Mouse (Mus musculus): ENCODE measurements around the gene Rnf19b. TPM values are rescaled to one million over a fixed set of nuclear protein-coding genes. Genes with fewer than 3 reads are reported as not detected.

Rnf19b gene
- polyA plus RNA-seq, 1 experiment from 2014 or later, result 15.6 TPM

- no peak overlapping the region for H3K4me3 ChIP-seq (replicated peaks)
- WGBS, result 49% methylated on average over 5 of the region's 5 CpGs
Observed at GRCm38 (mm10) chr4:129087850-129088249, 29.8 kb downstream of the Rnf19b start.

GRCm38 (mm10) chr4:129095276-129095675 lies 37.2 kb downstream of the Rnf19b start:
- H3K27ac ChIP-seq, result no peak overlapping the region
- no peak for ATAC-seq (ENCODE audit: low FRiP score)
- no peaks in the 10 kb centered on the region for H3K4me1 ChIP-seq
- no peaks in the 10 kb centered on the region for H3K36me3 ChIP-seq (replicated peaks)
- WGBS, result 33% methylated on average over 15 of the region's 15 CpGs
- no peak overlapping the region for H3K9ac ChIP-seq
- H3K4me2 ChIP-seq, result no peak overlapping the region
- peaks cover 11% of the 10 kb centered on the region; the same call in 1 of the 2 replicates for H3K27me3 ChIP-seq
- no peak overlapping the region for H3K4me3 ChIP-seq (replicated peaks)
- H3K9me3 ChIP-seq, result 0 out of 2 replicates have a peak, but pooled peaks cover 3% of the 10 kb centered on the region

More at GRCm38 (mm10) chr4:129087850-129088249, 29.8 kb downstream of the Rnf19b start:
- Histone ChIP-seq H3K9ac (no peak overlapping the region), H3K4me1 (no peaks in the 10 kb centered on the region), H3K27ac (no peak overlapping the region), H3K27me3 (no peaks in the 10 kb centered on the region), H3K4me2 (no peak overlapping the region), H3K9me3 (no peaks in the 10 kb centered on the region), H3K36me3 (replicated peaks) (peaks cover 20% of the 10 kb centered on the region)
- ATAC-seq (ENCODE audit: low FRiP score), result no peak

DNA sequence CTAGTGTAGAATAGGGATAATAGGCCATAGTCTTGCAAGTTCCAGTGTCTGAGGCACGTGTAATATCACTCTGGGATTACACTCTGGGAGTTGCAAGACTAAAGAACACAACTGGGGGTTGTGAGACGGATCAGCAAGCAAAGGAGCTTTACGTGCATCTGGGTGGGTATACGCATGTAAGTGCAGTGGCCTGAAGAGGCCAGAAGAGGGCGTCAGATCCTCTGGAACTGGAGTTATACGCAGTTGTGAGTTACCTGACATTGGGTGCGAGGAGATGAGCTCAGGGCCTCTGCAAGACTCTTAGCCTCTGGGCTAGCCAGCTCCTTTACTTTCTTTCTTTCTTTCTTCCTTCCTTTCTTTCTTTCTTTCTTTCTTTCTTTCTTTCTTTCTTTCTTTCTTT lies 38.9 kb downstream of the Rnf19b start:
- no peak for ATAC-seq (ENCODE audit: low FRiP score)
- Histone ChIP-seq H3K36me3 (replicated peaks) (no peaks in the 10 kb centered on the region), H3K4me2 (no peak overlapping the region), H3K4me1 (no peaks in the 10 kb centered on the region), H3K27me3 (peaks cover 11% of the 10 kb centered on the region), H3K9ac (no peak overlapping the region), H3K9me3 (0 out of 2 replicates have a peak, but pooled peaks cover 3% of the 10 kb centered on the region), H3K4me3 (replicated peaks) (no peak overlapping the region), H3K27ac (no peak overlapping the region)
- 78% methylated on average over 7 of the region's 7 CpGs for WGBS

GRCm38 (mm10) chr4:129102133-129102829 lies 44.2 kb downstream of the Rnf19b start:
- no peak for ATAC-seq (ENCODE audit: low FRiP score)
- H3K27me3 ChIP-seq, result peaks cover 53% of the 10 kb centered on the region
- WGBS, result 90% methylated on average over 14 of the region's 14 CpGs

GRCm38 (mm10) chr4:129105356-129105755 lies 47.3 kb downstream of the Rnf19b start, which contains the start of gene Tmem54:
Gene Tmem54 (plus strand): TSS chr4:129105548.
- Histone ChIP-seq H3K4me1 (peaks cover 9% of the 10 kb centered on the region), H3K27ac (no peak within 1 kb of the TSS), H3K9me3 (no peaks in the 10 kb centered on the region), H3K4me3 (replicated peaks) (peak within 1 kb of the TSS; percentile 31), H3K9ac (no peak within 1 kb of the TSS), H3K27me3 (peaks cover 64% of the 10 kb centered on the region), H3K4me2 (peak within 1 kb of the TSS; percentile 50), H3K36me3 (replicated peaks) (no peaks in the 10 kb centered on the region)
- ATAC-seq (ENCODE audit: low FRiP score), result no peak
- WGBS, result 2% methylated on average over 40 of the region's 40 CpGs

More at GRCm38 (mm10) chr4:129102133-129102829, 44.2 kb downstream of the Rnf19b start:
- Histone ChIP-seq H3K27ac (no peak overlapping the region), H3K4me3 (replicated peaks) (no peak overlapping the region), H3K9ac (no peak overlapping the region), H3K36me3 (replicated peaks) (no peaks in the 10 kb centered on the region), H3K9me3 (0 out of 2 replicates have a peak, but pooled peaks cover 3% of the 10 kb centered on the region), H3K4me2 (no peak overlapping the region), H3K4me1 (peaks cover 9% of the 10 kb centered on the region)

- Histone ChIP-seq H3K9me3 (no peaks in the 10 kb centered on the region), H3K4me3 (replicated peaks) (no peak overlapping the region), H3K36me3 (replicated peaks) (no peaks in the 10 kb centered on the region), H3K9ac (no peak overlapping the region), H3K4me1 (peaks cover 9% of the 10 kb centered on the region), H3K27me3 (peaks cover 64% of the 10 kb centered on the region), H3K27ac (no peak overlapping the region), H3K4me2 (no peak overlapping the region)
- no peak for ATAC-seq (ENCODE audit: low FRiP score)
- WGBS, result 19% methylated on average over 9 of the region's 9 CpGs
Observed at GRCm38 (mm10) chr4:129106073-129106472, 48.0 kb downstream of the Rnf19b start.

DNA sequence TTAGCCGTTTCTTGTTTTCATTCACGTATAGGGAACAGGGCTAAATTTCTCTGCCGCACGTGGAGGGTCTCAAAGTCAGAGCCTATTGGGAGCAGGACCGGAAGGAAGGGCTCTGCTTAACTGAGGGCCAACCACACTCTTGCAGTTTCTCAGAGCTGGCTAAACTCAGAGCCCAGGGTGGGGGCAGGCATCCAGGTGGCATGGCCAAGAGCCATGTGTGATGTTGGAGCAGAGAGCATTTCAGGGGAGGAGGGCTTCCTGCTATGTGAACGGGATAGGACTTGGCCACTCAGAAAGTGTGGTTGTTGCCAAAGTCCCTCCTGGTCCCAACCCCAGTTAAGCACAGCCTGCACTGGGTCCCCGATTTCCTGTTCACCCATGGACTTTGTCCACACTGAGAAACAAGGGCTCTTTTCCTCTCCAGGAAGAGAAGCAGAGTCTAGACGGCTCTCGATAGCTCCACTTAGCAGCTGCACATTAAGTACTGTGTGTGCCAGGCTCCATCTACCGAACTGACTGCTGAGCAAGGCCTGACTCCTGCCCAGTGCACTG lies 49.4 kb downstream of the Rnf19b start:
- Histone ChIP-seq H3K4me1 (peaks cover 17% of the 10 kb centered on the region), H3K9me3 (no peaks in the 10 kb centered on the region), H3K36me3 (replicated peaks) (no peaks in the 10 kb centered on the region), H3K9ac (no peak overlapping the region), H3K4me2 (no peak overlapping the region), H3K27me3 (peaks cover 60% of the 10 kb centered on the region), H3K4me3 (replicated peaks) (no peak overlapping the region), H3K27ac (no peak overlapping the region)
- 70% methylated on average over 10 of the region's 10 CpGs for WGBS
- ATAC-seq (ENCODE audit: low FRiP score), result no peak

GRCm38 (mm10) chr4:129108624-129109023 lies 50.6 kb downstream of the Rnf19b start:
- WGBS, result 87% methylated on average over 7 of the region's 7 CpGs
- ATAC-seq (ENCODE audit: low FRiP score), result no peak
- H3K4me1 ChIP-seq, result peaks cover 24% of the 10 kb centered on the region

GRCm38 (mm10) chr4:129110804-129111203 lies 52.7 kb downstream of the Rnf19b start:
- H3K27me3 ChIP-seq, result peaks cover 39% of the 10 kb centered on the region
- H3K9me3 ChIP-seq, result no peaks in the 10 kb centered on the region
- peaks cover 29% of the 10 kb centered on the region for H3K4me1 ChIP-seq
- no peak overlapping the region for H3K4me3 ChIP-seq (replicated peaks)
- no peak overlapping the region for H3K4me2 ChIP-seq
- no peak for ATAC-seq (ENCODE audit: low FRiP score)
- H3K36me3 ChIP-seq (replicated peaks), result no peaks in the 10 kb centered on the region
- H3K27ac ChIP-seq, result no peak overlapping the region
- 97% methylated on average over 6 of the region's 6 CpGs for WGBS
- no peak overlapping the region for H3K9ac ChIP-seq

More at GRCm38 (mm10) chr4:129108624-129109023, 50.6 kb downstream of the Rnf19b start:
- Histone ChIP-seq H3K27ac (no peak overlapping the region), H3K9ac (no peak overlapping the region), H3K36me3 (replicated peaks) (no peaks in the 10 kb centered on the region), H3K4me2 (no peak overlapping the region), H3K4me3 (replicated peaks) (no peak overlapping the region), H3K9me3 (no peaks in the 10 kb centered on the region), H3K27me3 (peaks cover 53% of the 10 kb centered on the region)

DNA sequence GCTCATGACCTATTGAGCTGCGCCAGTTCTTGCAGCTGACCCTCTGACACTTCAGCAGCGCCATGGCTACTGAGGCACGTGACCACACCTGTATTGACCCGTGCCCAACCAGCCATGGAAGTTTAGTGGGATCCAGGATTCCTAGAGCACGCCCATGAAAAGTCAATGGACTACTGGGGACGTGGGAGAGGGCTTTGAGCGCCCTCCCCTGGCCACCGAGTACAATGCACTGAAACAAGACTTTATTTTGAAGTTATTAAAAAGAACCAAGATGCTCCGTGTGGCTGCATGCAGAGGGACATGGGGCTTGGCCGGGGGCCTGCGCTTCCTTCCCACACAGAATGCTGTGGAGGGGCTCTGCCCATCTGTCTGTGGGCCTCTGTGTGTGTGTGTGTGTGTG lies 53.3 kb downstream of the Rnf19b start:
- Histone ChIP-seq H3K36me3 (replicated peaks) (no peaks in the 10 kb centered on the region), H3K4me2 (no peak overlapping the region), H3K4me1 (peaks cover 28% of the 10 kb centered on the region), H3K9ac (no peak overlapping the region), H3K9me3 (no peaks in the 10 kb centered on the region), H3K27ac (no peak overlapping the region), H3K27me3 (peaks cover 38% of the 10 kb centered on the region), H3K4me3 (replicated peaks) (no peak overlapping the region)
- no peak for ATAC-seq (ENCODE audit: low FRiP score)
- WGBS, result 63% methylated on average over 11 of the region's 11 CpGs

DNA sequence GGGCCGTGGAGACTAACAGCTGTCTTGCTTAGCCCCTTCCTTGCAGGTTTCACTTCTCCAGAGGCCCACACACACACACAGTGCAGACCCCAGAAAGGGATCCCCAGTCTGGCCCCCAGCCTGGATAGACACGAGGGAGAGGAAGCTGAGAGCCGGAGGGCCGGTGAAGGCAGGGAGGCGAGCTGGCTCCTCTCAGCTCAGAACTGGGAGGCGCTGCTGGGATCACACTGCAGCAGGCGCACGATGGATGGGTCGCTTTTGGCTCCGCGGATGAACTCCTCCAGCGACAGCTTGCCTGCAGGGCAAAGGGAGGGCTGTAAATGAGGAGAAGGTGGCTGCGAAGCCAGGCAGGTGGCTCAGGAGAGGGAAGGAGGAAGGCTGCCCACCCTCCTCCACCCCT lies 54.2 kb downstream of the Rnf19b start:
- Histone ChIP-seq H3K9ac (no peak overlapping the region), H3K4me2 (no peak overlapping the region), H3K27ac (no peak overlapping the region), H3K9me3 (no peaks in the 10 kb centered on the region), H3K27me3 (peaks cover 34% of the 10 kb centered on the region), H3K36me3 (replicated peaks) (no peaks in the 10 kb centered on the region), H3K4me1 (peaks cover 28% of the 10 kb centered on the region), H3K4me3 (replicated peaks) (no peak overlapping the region)
- peak; percentile 49; the same call in 1 of the 2 replicates for ATAC-seq (ENCODE audit: low FRiP score)
- WGBS, result 72% methylated on average over 13 of the region's 13 CpGs

GRCm38 (mm10) chr4:129113083-129113988 lies 55.3 kb downstream of the Rnf19b start:
- Histone ChIP-seq H3K36me3 (replicated peaks) (no peaks in the 10 kb centered on the region), H3K9ac (no peak overlapping the region), H3K27ac (peak overlapping the region; percentile 54; the same call in 1 of the 2 replicates), H3K9me3 (no peaks in the 10 kb centered on the region), H3K4me2 (no peak overlapping the region), H3K4me3 (replicated peaks) (no peak overlapping the region), H3K4me1 (peaks cover 28% of the 10 kb centered on the region), H3K27me3 (peaks cover 25% of the 10 kb centered on the region)
- 30% methylated on average over 28 of the region's 28 CpGs for WGBS
- ATAC-seq (ENCODE audit: low FRiP score), result peak; percentile 95
